Mouse (Mus musculus) testis, postnatal 14 days (tissue): ENCODE measurements at regions not wholly inside any gene's neighbourhood (a gene's known extent, or its start where the extent isn't known, plus 50 kb on each side); places are given as distances from the start of the nearest gene placed in this dataset.

Experiments used
- DNase-seq: peaks from one replicate; pipeline ENCODE4 v3.0.0; 2021; ENCODE audit warnings: low spot score

- no peak for DNase-seq
These were observed 505.9 kb upstream of the Tmem132c start for GRCm38 (mm10) chr5:126735733-126736132.

- no peak for DNase-seq
These were observed 503.9 kb upstream of the Tmem132c start for GRCm38 (mm10) chr5:126737681-126738080.

- no peak for DNase-seq
These were observed 500.7 kb upstream of the Tmem132c start for GRCm38 (mm10) chr5:126740861-126741410.

- DNase-seq, result no peak
These were observed 486.5 kb upstream of the Tmem132c start for GRCm38 (mm10) chr5:126755107-126755506.

GRCm38 (mm10) chr5:126765037-126765707, 476.4 kb upstream of the Tmem132c start:
- no peak for DNase-seq

GRCm38 (mm10) chr5:126769031-126769430, 472.6 kb upstream of the Tmem132c start:
- no peak for DNase-seq

GRCm38 (mm10) chr5:126787706-126788610, 453.6 kb upstream of the Tmem132c start:
- peak; percentile 24 for DNase-seq

- DNase-seq, result no peak
These were observed 441.8 kb upstream of the Tmem132c start for GRCm38 (mm10) chr5:126799698-126800279.

- no peak for DNase-seq
These were observed 435.0 kb upstream of the Tmem132c start for GRCm38 (mm10) chr5:126806656-126807055.

GRCm38 (mm10) chr5:126816069-126816468, 425.5 kb upstream of the Tmem132c start:
- no peak for DNase-seq

- no peak for DNase-seq
These were observed 406.2 kb upstream of the Tmem132c start for GRCm38 (mm10) chr5:126835440-126835839.

- no peak for DNase-seq
These were observed 399.0 kb upstream of the Tmem132c start for GRCm38 (mm10) chr5:126842606-126843005.

- no peak for DNase-seq
These were observed 379.5 kb upstream of the Tmem132c start for GRCm38 (mm10) chr5:126862078-126862477.

GRCm38 (mm10) chr5:126875842-126876241, 365.8 kb upstream of the Tmem132c start:
- no peak for DNase-seq

GRCm38 (mm10) chr5:126890710-126891109, 350.9 kb upstream of the Tmem132c start:
- DNase-seq, result no peak

- peak; percentile 34 for DNase-seq
These were observed 348.5 kb upstream of the Tmem132c start for GRCm38 (mm10) chr5:126893063-126893462.

- no peak for DNase-seq
These were observed 331.5 kb upstream of the Tmem132c start for GRCm38 (mm10) chr5:126910084-126910483.

GRCm38 (mm10) chr5:126917300-126917699, 324.3 kb upstream of the Tmem132c start:
- DNase-seq, result no peak

- DNase-seq, result no peak
These were observed 308.1 kb upstream of the Tmem132c start for GRCm38 (mm10) chr5:126933466-126933865.

GRCm38 (mm10) chr5:126944861-126945260, 296.7 kb upstream of the Tmem132c start:
- DNase-seq, result no peak

- no peak for DNase-seq
These were observed 287.4 kb upstream of the Tmem132c start for GRCm38 (mm10) chr5:126954189-126954588.

GRCm38 (mm10) chr5:126954634-126955033, 287.0 kb upstream of the Tmem132c start:
- no peak for DNase-seq
